Mouse (Mus musculus) megakaryocyte, embryonic 14.5 days (primary cell): Measurements from ENCODE around the gene H2al1m.

Source experiments
- FLI1 ChIP-seq: IDR thresholded peaks from 2 replicates; pipeline ENCODE4 v1.6.1; 2012; ENCODE audit warnings: low read length, inconsistent platforms, mixed read lengths
- GATA1 ChIP-seq: IDR thresholded peaks from 3 replicates; pipeline ENCODE4 v1.6.1; 2012; ENCODE audit warnings: mixed read lengths, low read length, inconsistent platforms, borderline replicate concordance

- TF ChIP-seq GATA1 (no peak), FLI1 (no peak)
Measured at GRCm38 (mm10) chrX:9257831-9258230, 25.7 kb upstream of the H2al1m start.
